Mouse (Mus musculus): ENCODE data around the gene Myh4. TPM values are rescaled to one million over a fixed set of nuclear protein-coding genes. Genes with fewer than 3 reads are reported as not detected.
A peak's percentile ranks its signal among the peaks of the same experiment; 100 is the strongest.

The Myh4 gene
- under 1 TPM; 0.18 to 0.26 TPM for total RNA-seq (2021)
- long read RNA-seq, experiment 1, partial matches to known transcripts = 2 of 2 reads
- long read RNA-seq, experiment 1, other reads (novel, unspliced or antisense) = 0 of 2 reads
- long read RNA-seq, experiment 2 = 0 reads

- intact Hi-C loops (cut with DNase I) = loop anchor here (5.0 kb wide), 1 partner anchor 115 kb away; no protein-coding TSS in a partner anchor
- Histone ChIP-seq H3K4me3 (no peak within 1 kb of the TSS), H3K27ac (no peak within 1 kb of the TSS)
- no peak for TF ChIP-seq CTCF (IDR thresholded peaks at IDR 0.05)
- DNase-seq (ENCODE audit: extremely low spot score in 1 of 2, low spot score in 2 of 2) = no peak
Measured at GRCm38 (mm10) chr11:67237481-67238079, at the start of gene Myh4. Gene Myh4 (plus strand): TSS chr11:67238029.

- Histone ChIP-seq H3K4me3 (no peak overlapping the region), H3K27ac (peak overlapping the region; percentile 36)
- no peak for DNase-seq (ENCODE audit: extremely low spot score in 1 of 2, low spot score in 2 of 2)
- no peak for TF ChIP-seq CTCF (IDR thresholded peaks at IDR 0.05)
- intact Hi-C loops (cut with DNase I) = no loop called here
Measured at GRCm38 (mm10) chr11:67190316-67190715, 47.5 kb upstream of the Myh4 start.

- no peak for DNase-seq (ENCODE audit: extremely low spot score in 1 of 2, low spot score in 2 of 2)
- no peak for TF ChIP-seq CTCF (IDR thresholded peaks at IDR 0.05)
- peak overlapping the region; percentile 36; the same call in 1 of the 2 replicates for H3K27ac ChIP-seq
- intact Hi-C loops (cut with DNase I) = no loop called here
- H3K4me3 ChIP-seq = no peak overlapping the region
Measured at GRCm38 (mm10) chr11:67190814-67191213, 47.0 kb upstream of the Myh4 start.

DNA sequence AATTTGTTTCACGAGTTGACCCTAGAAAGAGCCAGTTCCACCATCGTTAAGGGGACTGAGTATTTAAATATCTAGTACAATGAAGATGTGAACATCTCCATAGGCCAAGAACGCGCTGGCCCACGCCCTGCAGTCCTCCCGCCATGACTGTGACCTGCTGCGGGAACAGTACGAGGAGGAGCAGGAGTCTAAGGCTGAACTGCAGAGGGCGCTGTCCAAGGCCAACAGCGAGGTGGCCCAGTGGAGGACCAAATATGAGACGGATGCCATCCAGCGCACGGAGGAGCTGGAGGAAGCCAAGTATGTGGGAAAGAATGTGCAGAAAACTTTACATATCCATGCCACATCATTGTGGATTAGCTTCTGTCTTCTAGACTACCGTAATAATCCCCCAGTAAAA lies 46.3 kb upstream of the Myh4 start:
- DNase-seq (ENCODE audit: extremely low spot score in 1 of 2, low spot score in 2 of 2) = no peak
- intact Hi-C loops (cut with DNase I) = no loop called here
- no peak for TF ChIP-seq CTCF (IDR thresholded peaks at IDR 0.05)
- Histone ChIP-seq H3K4me3 (no peak overlapping the region), H3K27ac (no peak overlapping the region; the same call in 1 of the 2 replicates)

DNA sequence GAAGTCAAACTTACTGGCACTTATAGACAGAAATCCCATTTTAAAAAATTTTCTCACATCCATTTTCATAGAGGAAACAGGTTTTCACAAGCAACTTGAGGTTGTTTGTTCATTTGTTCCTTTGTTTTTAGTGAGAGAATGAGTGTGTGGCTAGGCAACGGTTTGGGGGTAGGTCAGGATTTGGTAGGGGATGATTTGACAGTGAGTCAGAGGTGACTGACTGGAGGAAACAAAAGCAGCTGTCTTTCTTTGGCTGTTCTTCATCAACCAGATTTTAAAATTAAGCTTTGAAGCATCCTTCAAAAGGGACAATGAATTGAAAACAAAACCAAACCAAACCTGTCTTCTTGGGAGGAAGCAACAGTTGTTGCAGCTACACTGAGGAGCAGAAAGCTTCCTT lies 38.5 kb upstream of the Myh4 start:
- no peak overlapping the region for H3K27ac ChIP-seq
- DNase-seq (ENCODE audit: extremely low spot score in 1 of 2, low spot score in 2 of 2) = no peak
- intact Hi-C loops (cut with DNase I) = no loop called here
- TF ChIP-seq CTCF (IDR thresholded peaks at IDR 0.05) = no peak
- no peak overlapping the region for H3K4me3 ChIP-seq

DNA sequence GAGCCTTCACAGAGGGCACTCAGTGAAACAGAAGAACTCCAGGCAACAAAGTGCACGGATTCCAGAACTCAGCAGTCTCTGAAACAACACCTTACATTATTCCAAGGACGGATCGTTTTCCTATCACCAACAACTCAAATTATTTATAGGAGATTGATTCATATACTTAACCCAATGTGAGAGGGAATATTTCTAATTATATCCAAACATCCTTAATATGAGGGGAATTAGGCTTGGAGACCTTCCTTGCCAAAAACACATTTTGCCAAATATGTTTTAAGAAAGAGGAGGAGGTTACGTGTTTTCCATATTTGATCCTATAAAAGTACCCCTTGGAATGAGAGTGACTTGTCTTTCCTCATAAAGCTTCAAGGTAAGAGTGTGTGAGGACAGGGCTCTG lies 38.1 kb upstream of the Myh4 start, which contains the start of gene Myh1:
Gene Myh1 (plus strand): TSS at position 301 of the 400 bp plus-strand sequence.
- H3K4me3 ChIP-seq = no peak within 1 kb of the TSS
- DNase-seq (ENCODE audit: extremely low spot score in 1 of 2, low spot score in 2 of 2) = no peak
- intact Hi-C loops (cut with DNase I) = no loop called here
- no peak for TF ChIP-seq CTCF (IDR thresholded peaks at IDR 0.05)
- no peak within 1 kb of the TSS for H3K27ac ChIP-seq

DNA sequence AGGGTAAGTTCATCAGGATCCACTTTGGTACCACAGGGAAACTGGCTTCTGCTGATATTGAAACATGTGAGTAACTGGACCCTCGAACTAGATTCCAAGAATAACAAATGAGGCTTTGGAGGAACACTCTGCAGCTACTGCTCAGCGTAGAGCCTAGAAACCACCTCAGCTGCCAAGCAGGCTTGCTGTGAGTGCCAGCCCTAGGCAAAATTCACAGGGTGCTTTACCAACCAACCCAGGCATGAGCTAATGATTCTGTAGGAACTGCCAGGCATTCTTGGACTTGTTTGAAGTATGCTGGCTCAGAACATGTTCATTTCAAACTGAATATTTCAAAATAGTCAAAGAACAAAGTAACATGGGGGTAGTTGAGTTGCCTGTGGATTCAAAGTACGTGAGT lies 33.1 kb upstream of the Myh4 start:
- Histone ChIP-seq H3K4me3 (no peak overlapping the region), H3K27ac (no peak overlapping the region; the same call in 1 of the 2 replicates)
- no peak for DNase-seq (ENCODE audit: extremely low spot score in 1 of 2, low spot score in 2 of 2)
- intact Hi-C loops (cut with DNase I) = no loop called here
- TF ChIP-seq CTCF (IDR thresholded peaks at IDR 0.05) = no peak

GRCm38 (mm10) chr11:67221803-67222202 lies 16.0 kb upstream of the Myh4 start:
- intact Hi-C loops (cut with DNase I) = no loop called here
- no peak for DNase-seq (ENCODE audit: extremely low spot score in 1 of 2, low spot score in 2 of 2)
- TF ChIP-seq CTCF (IDR thresholded peaks at IDR 0.05) = no peak
- no peak overlapping the region for H3K27ac ChIP-seq
- no peak overlapping the region for H3K4me3 ChIP-seq

- Histone ChIP-seq H3K27ac (no peak overlapping the region), H3K4me3 (no peak overlapping the region)
- intact Hi-C loops (cut with DNase I) = no loop called here
- no peak for TF ChIP-seq CTCF (IDR thresholded peaks at IDR 0.05)
- no peak for DNase-seq (ENCODE audit: extremely low spot score in 1 of 2, low spot score in 2 of 2)
Measured at GRCm38 (mm10) chr11:67224466-67224865, 13.4 kb upstream of the Myh4 start.

DNA sequence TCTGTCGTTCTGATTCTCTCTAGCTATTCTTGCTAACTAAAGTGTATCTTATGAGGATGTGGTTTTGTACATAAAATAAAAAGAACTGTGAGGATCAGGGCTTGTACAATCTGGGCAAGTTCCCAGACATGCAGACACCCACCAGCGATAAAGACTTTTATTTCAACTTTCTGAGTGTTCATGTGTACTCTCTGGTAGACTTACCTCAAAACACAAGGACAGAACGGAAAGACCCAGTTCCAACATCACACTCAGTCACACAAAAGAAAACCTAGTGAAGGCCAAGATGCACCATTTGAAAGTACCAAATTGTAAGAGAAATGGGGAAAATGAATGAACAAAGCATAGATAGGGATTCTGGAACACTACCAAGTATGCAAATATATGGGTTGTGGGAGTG lies 9.1 kb upstream of the Myh4 start:
- no peak for TF ChIP-seq CTCF (IDR thresholded peaks at IDR 0.05)
- no peak overlapping the region for H3K4me3 ChIP-seq
- peak overlapping the region; percentile 76 for H3K27ac ChIP-seq
- intact Hi-C loops (cut with DNase I) = loop anchor here (1.0 to 2.0 kb wide), 2 partner anchors 66 to 103 kb away; no protein-coding TSS in a partner anchor
- no peak for DNase-seq (ENCODE audit: extremely low spot score in 1 of 2, low spot score in 2 of 2)

DNA sequence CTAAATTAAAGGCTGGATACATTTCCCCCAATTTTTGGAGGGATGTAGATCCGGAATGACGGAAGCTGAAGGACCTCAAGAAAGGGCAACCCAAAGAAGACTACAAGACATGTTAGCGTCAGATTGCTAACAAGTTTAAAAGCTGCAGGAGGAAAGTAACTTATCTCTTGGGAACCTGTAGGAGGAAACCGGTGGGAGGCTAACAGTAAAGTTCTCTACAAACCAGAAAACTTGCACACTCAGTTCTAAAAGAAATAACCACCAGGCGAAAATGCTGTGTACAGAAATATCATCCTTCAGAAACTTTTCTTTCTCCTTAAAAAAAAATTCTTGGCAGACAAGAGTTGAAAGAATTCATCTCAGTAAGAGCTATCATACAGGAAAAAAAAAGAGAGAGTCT lies 8.7 kb upstream of the Myh4 start:
- no peak for DNase-seq (ENCODE audit: extremely low spot score in 1 of 2, low spot score in 2 of 2)
- intact Hi-C loops (cut with DNase I) = loop anchor here (1.0 to 2.0 kb wide), 2 partner anchors 66 to 104 kb away; no protein-coding TSS in a partner anchor

GRCm38 (mm10) chr11:67229946-67230345 lies 7.9 kb upstream of the Myh4 start:
- intact Hi-C loops (cut with DNase I) = loop anchor here (1.0 to 2.0 kb wide), 2 partner anchors 67 to 105 kb away; no protein-coding TSS in a partner anchor
- peak overlapping the region; percentile 42 for H3K27ac ChIP-seq
- no peak for TF ChIP-seq CTCF (IDR thresholded peaks at IDR 0.05)
- DNase-seq (ENCODE audit: extremely low spot score in 1 of 2, low spot score in 2 of 2) = no peak
- no peak overlapping the region for H3K4me3 ChIP-seq

More for the DNA sequence above, 8.7 kb upstream of the Myh4 start:
- Histone ChIP-seq H3K27ac (peak overlapping the region; percentile 76), H3K4me3 (no peak overlapping the region)
- TF ChIP-seq CTCF (IDR thresholded peaks at IDR 0.05) = no peak
